Mouse (Mus musculus): ENCODE measurements around the gene Pacs2. TPM values are rescaled to one million over a fixed set of nuclear protein-coding genes. Genes with fewer than 3 reads are reported as not detected.

The Pacs2 gene
- polyA plus RNA-seq, 1 experiment from 2014 or later: 16.1 TPM

- 0 out of 2 replicates have a peak, but pooled peaks cover 4% of the 10 kb centered on the region for H3K36me3 ChIP-seq (ENCODE audit: control insufficient read depth, insufficient read depth, low read length)
- H3K9ac ChIP-seq (ENCODE audit: low read length): no peak overlapping the region
- H3K27me3 ChIP-seq (replicated peaks; ENCODE audit: control insufficient read depth, insufficient read depth, low read length): no peaks in the 10 kb centered on the region
- H3K27ac ChIP-seq (ENCODE audit: low read depth, low read length): no peak overlapping the region
- H3K4me3 ChIP-seq (ENCODE audit: low read depth, low read length): no peak overlapping the region
- no peaks in the 10 kb centered on the region for H3K9me3 ChIP-seq (replicated peaks; ENCODE audit: control insufficient read depth, low read length)
- DNase-seq (ENCODE audit: low spot score) (no peak), ATAC-seq (no peak)
- no peaks in the 10 kb centered on the region for H3K4me1 ChIP-seq (ENCODE audit: control insufficient read depth, insufficient read depth, low read length)
- whole genome bisulfite sequencing: 83% methylated on average over 4 of the region's 4 CpGs
- H3K4me2 ChIP-seq (ENCODE audit: low read length): no peak overlapping the region
Measured at GRCm38 (mm10) chr12:113107431-113108124, 93.3 kb downstream of the Pacs2 start.

- no peak overlapping the region for H3K9ac ChIP-seq (ENCODE audit: low read length)
- H3K4me3 ChIP-seq (ENCODE audit: low read depth, low read length): no peak overlapping the region
- peaks cover 6% of the 10 kb centered on the region for H3K36me3 ChIP-seq (ENCODE audit: control insufficient read depth, insufficient read depth, low read length)
- 89% methylated on average over 17 of the region's 17 CpGs for WGBS
- no peak for DNase-seq (ENCODE audit: low spot score)
- no peaks in the 10 kb centered on the region for H3K27me3 ChIP-seq (replicated peaks; ENCODE audit: control insufficient read depth, insufficient read depth, low read length)
- H3K4me2 ChIP-seq (ENCODE audit: low read length): no peak overlapping the region
- H3K27ac ChIP-seq (ENCODE audit: low read depth, low read length): no peak overlapping the region
- H3K9me3 ChIP-seq (replicated peaks; ENCODE audit: control insufficient read depth, low read length): no peaks in the 10 kb centered on the region
- no peak for ATAC-seq
- no peaks in the 10 kb centered on the region for H3K4me1 ChIP-seq (ENCODE audit: control insufficient read depth, insufficient read depth, low read length)
Measured at GRCm38 (mm10) chr12:113108528-113109283, 94.4 kb downstream of the Pacs2 start.

- ATAC-seq (no peak), DNase-seq (ENCODE audit: low spot score) (no peak)
- Histone ChIP-seq H3K27me3 (replicated peaks; ENCODE audit: control insufficient read depth, insufficient read depth, low read length) (no peaks in the 10 kb centered on the region), H3K4me2 (ENCODE audit: low read length) (no peak overlapping the region), H3K36me3 (ENCODE audit: control insufficient read depth, insufficient read depth, low read length) (peaks cover 17% of the 10 kb centered on the region), H3K9ac (ENCODE audit: low read length) (no peak overlapping the region), H3K9me3 (replicated peaks; ENCODE audit: control insufficient read depth, low read length) (no peaks in the 10 kb centered on the region), H3K4me3 (ENCODE audit: low read depth, low read length) (no peak overlapping the region), H3K4me1 (ENCODE audit: control insufficient read depth, insufficient read depth, low read length) (no peaks in the 10 kb centered on the region), H3K27ac (ENCODE audit: low read depth, low read length) (no peak overlapping the region)
- WGBS: 74% methylated on average over 10 of the region's 10 CpGs
Measured at GRCm38 (mm10) chr12:113109801-113110200, 95.5 kb downstream of the Pacs2 start.

- H3K9ac ChIP-seq (ENCODE audit: low read length): no peak overlapping the region
- no peaks in the 10 kb centered on the region for H3K27me3 ChIP-seq (replicated peaks; ENCODE audit: control insufficient read depth, insufficient read depth, low read length)
- no peak overlapping the region for H3K4me2 ChIP-seq (ENCODE audit: low read length)
- ATAC-seq: no peak
- H3K4me3 ChIP-seq (ENCODE audit: low read depth, low read length): no peak overlapping the region
- H3K4me1 ChIP-seq (ENCODE audit: control insufficient read depth, insufficient read depth, low read length): no peaks in the 10 kb centered on the region
- no peak for DNase-seq (ENCODE audit: low spot score)
- H3K27ac ChIP-seq (ENCODE audit: low read depth, low read length): no peak overlapping the region
- peaks cover 54% of the 10 kb centered on the region for H3K36me3 ChIP-seq (ENCODE audit: control insufficient read depth, insufficient read depth, low read length)
- 87% methylated on average over 4 of the region's 4 CpGs for WGBS
- no peaks in the 10 kb centered on the region for H3K9me3 ChIP-seq (replicated peaks; ENCODE audit: control insufficient read depth, low read length)
Measured at GRCm38 (mm10) chr12:113114141-113114540, 99.8 kb downstream of the Pacs2 start.

- no peak overlapping the region for H3K4me3 ChIP-seq (ENCODE audit: low read depth, low read length)
- DNase-seq (ENCODE audit: low spot score): no peak
- 88% methylated on average over 16 of the region's 16 CpGs for WGBS
- peaks cover 56% of the 10 kb centered on the region for H3K36me3 ChIP-seq (ENCODE audit: control insufficient read depth, insufficient read depth, low read length)
- H3K4me1 ChIP-seq (ENCODE audit: control insufficient read depth, insufficient read depth, low read length): no peaks in the 10 kb centered on the region
- ATAC-seq: no peak
- no peak overlapping the region for H3K27ac ChIP-seq (ENCODE audit: low read depth, low read length)
- no peaks in the 10 kb centered on the region for H3K27me3 ChIP-seq (replicated peaks; ENCODE audit: control insufficient read depth, insufficient read depth, low read length)
- H3K9ac ChIP-seq (ENCODE audit: low read length): no peak overlapping the region
- H3K9me3 ChIP-seq (replicated peaks; ENCODE audit: control insufficient read depth, low read length): no peaks in the 10 kb centered on the region
- no peak overlapping the region for H3K4me2 ChIP-seq (ENCODE audit: low read length)
Measured at GRCm38 (mm10) chr12:113114856-113115538, 100.7 kb downstream of the Pacs2 start.

GRCm38 (mm10) chr12:113119516-113120410, 105.5 kb downstream of the Pacs2 start:
- no peak overlapping the region for H3K4me2 ChIP-seq (ENCODE audit: low read length)
- no peak overlapping the region for H3K27ac ChIP-seq (ENCODE audit: low read depth, low read length)
- no peak overlapping the region for H3K9ac ChIP-seq (ENCODE audit: low read length)
- no peaks in the 10 kb centered on the region for H3K27me3 ChIP-seq (replicated peaks; ENCODE audit: control insufficient read depth, insufficient read depth, low read length)
- H3K36me3 ChIP-seq (ENCODE audit: control insufficient read depth, insufficient read depth, low read length): peaks cover 88% of the 10 kb centered on the region
- peak; percentile 89 for DNase-seq (ENCODE audit: low spot score)
- no peaks in the 10 kb centered on the region for H3K9me3 ChIP-seq (replicated peaks; ENCODE audit: control insufficient read depth, low read length)
- no peak overlapping the region for H3K4me3 ChIP-seq (ENCODE audit: low read depth, low read length)
- 86% methylated on average over 20 of the region's 20 CpGs for WGBS
- H3K4me1 ChIP-seq (ENCODE audit: control insufficient read depth, insufficient read depth, low read length): no peaks in the 10 kb centered on the region
- peak; percentile 71; the same call in 1 of the 2 replicates for ATAC-seq

Small RNA genes lying within 50 kb of the gene (microRNA-seq; reads per million reads assigned to microRNA genes)
- not detected for gene Gm44471

Other genes starting within 250 kb of the Pacs2 start
- 0.29 and 0.51 TPM in 2 replicates for gene Ahnak2, start 211.9 kb upstream of the Pacs2 start, polyA plus RNA-seq (2014; fragmentation: Nextera tagmentation; extraction: Ambion mirVana)
- 17.0 and 19.4 TPM in 2 replicates for gene Clba1, start 205.6 kb upstream of the Pacs2 start, polyA plus RNA-seq (2014; fragmentation: Nextera tagmentation; extraction: Ambion mirVana)
- 101 and 112 TPM in 2 replicates for gene Cdca4, start 185.1 kb upstream of the Pacs2 start, polyA plus RNA-seq (2014; fragmentation: Nextera tagmentation; extraction: Ambion mirVana)
- not detected in 2 replicates for gene Gpr132, start 146.3 kb upstream of the Pacs2 start, polyA plus RNA-seq (2014; fragmentation: Nextera tagmentation; extraction: Ambion mirVana)
- 5.3 and 7.5 TPM in 2 replicates for gene Jag2, start 84.7 kb upstream of the Pacs2 start, polyA plus RNA-seq (2014; fragmentation: Nextera tagmentation; extraction: Ambion mirVana)
- gene Nudt14, start 72.4 kb upstream of the Pacs2 start, polyA plus RNA-seq (2014; fragmentation: Nextera tagmentation; extraction: Ambion mirVana): 62.8 and 75.9 TPM in 2 replicates
- 35.0 and 37.5 TPM in 2 replicates for gene Btbd6, start 38.0 kb upstream of the Pacs2 start, polyA plus RNA-seq (2014; fragmentation: Nextera tagmentation; extraction: Ambion mirVana)
- 43.0 and 51.0 TPM in 2 replicates for gene Brf1, start 13.8 kb upstream of the Pacs2 start, polyA plus RNA-seq (2014; fragmentation: Nextera tagmentation; extraction: Ambion mirVana)
- not detected in 2 replicates for gene Tex22, start 60.0 kb downstream of the Pacs2 start, polyA plus RNA-seq (2014; fragmentation: Nextera tagmentation; extraction: Ambion mirVana)
- gene Mta1, start 83.8 kb downstream of the Pacs2 start, polyA plus RNA-seq (2014; fragmentation: Nextera tagmentation; extraction: Ambion mirVana): 16.6 and 18.7 TPM in 2 replicates
- 354 and 404 TPM in 2 replicates for gene Crip2, start 125.7 kb downstream of the Pacs2 start, polyA plus RNA-seq (2014; fragmentation: Nextera tagmentation; extraction: Ambion mirVana)
- 32.5 and 46.1 TPM in 2 replicates for gene Crip1, start 131.8 kb downstream of the Pacs2 start, polyA plus RNA-seq (2014; fragmentation: Nextera tagmentation; extraction: Ambion mirVana)
- gene Tedc1, start 141.9 kb downstream of the Pacs2 start, polyA plus RNA-seq (2014; fragmentation: Nextera tagmentation; extraction: Ambion mirVana): 9.5 and 10.2 TPM in 2 replicates
- gene Tmem121, start 171.4 kb downstream of the Pacs2 start, polyA plus RNA-seq (2014; fragmentation: Nextera tagmentation; extraction: Ambion mirVana): 28.9 and 31.5 TPM in 2 replicates

Data from forebrain, embryonic 14.5 days (tissue).